Mouse (Mus musculus): Measurements from ENCODE around the gene Tpmt. TPM values are rescaled to one million over a fixed set of nuclear protein-coding genes. Genes with fewer than 3 reads are reported as not detected.
A peak's percentile ranks its signal among the peaks of the same experiment; 100 is the strongest.

Tpmt gene
- total RNA-seq, 2 experiments from 2014 or later: 7.5 to 7.7 TPM

- no peak for TF ChIP-seq CTCF (IDR thresholded peaks at IDR 0.05)
- DNase-seq (ENCODE audit: extremely low spot score in 1 of 2, low spot score in 2 of 2): no peak
- H3K27ac ChIP-seq: no peak overlapping the region
- intact Hi-C loops (cut with DNase I): no loop called here
- no peak overlapping the region for H3K4me3 ChIP-seq
These were observed 47.2 kb downstream of the Tpmt start for GRCm38 (mm10) chr13:46997355-46997754.

GRCm38 (mm10) chr13:46993274-46993551 lies 51.3 kb downstream of the Tpmt start:
- no peak for TF ChIP-seq CTCF (IDR thresholded peaks at IDR 0.05)
- intact Hi-C loops (cut with DNase I): no loop called here
- Histone ChIP-seq H3K27ac (no peak overlapping the region), H3K4me3 (no peak overlapping the region)
- DNase-seq (ENCODE audit: extremely low spot score in 1 of 2, low spot score in 2 of 2): no peak

GRCm38 (mm10) chr13:46992516-46993273 lies 51.8 kb downstream of the Tpmt start:
- intact Hi-C loops (cut with DNase I): no loop called here
- no peak overlapping the region for H3K27ac ChIP-seq

GRCm38 (mm10) chr13:46990376-46991011 lies 54.0 kb downstream of the Tpmt start:
- no peak for TF ChIP-seq CTCF (IDR thresholded peaks at IDR 0.05)
- intact Hi-C loops (cut with DNase I): no loop called here
- H3K4me3 ChIP-seq: no peak overlapping the region
- no peak overlapping the region for H3K27ac ChIP-seq
- DNase-seq (ENCODE audit: extremely low spot score in 1 of 2, low spot score in 2 of 2): no peak

More at GRCm38 (mm10) chr13:46992516-46993273, 51.8 kb downstream of the Tpmt start:
- DNase-seq (ENCODE audit: extremely low spot score in 1 of 2, low spot score in 2 of 2): no peak
- no peak for TF ChIP-seq CTCF (IDR thresholded peaks at IDR 0.05)
- no peak overlapping the region for H3K4me3 ChIP-seq

GRCm38 (mm10) chr13:46987941-46988340 lies 56.6 kb downstream of the Tpmt start:
- no peak for DNase-seq (ENCODE audit: extremely low spot score in 1 of 2, low spot score in 2 of 2)
- Histone ChIP-seq H3K4me3 (no peak overlapping the region), H3K27ac (no peak overlapping the region)
- intact Hi-C loops (cut with DNase I): no loop called here
- TF ChIP-seq CTCF (IDR thresholded peaks at IDR 0.05): no peak

GRCm38 (mm10) chr13:46986208-46986607 lies 58.3 kb downstream of the Tpmt start:
- TF ChIP-seq CTCF (IDR thresholded peaks at IDR 0.05): no peak
- no peak for DNase-seq (ENCODE audit: extremely low spot score in 1 of 2, low spot score in 2 of 2)
- intact Hi-C loops (cut with DNase I): no loop called here
- no peak overlapping the region for H3K27ac ChIP-seq
- H3K4me3 ChIP-seq: no peak overlapping the region

GRCm38 (mm10) chr13:46983878-46984277 lies 60.7 kb downstream of the Tpmt start:
- no peak for DNase-seq (ENCODE audit: extremely low spot score in 1 of 2, low spot score in 2 of 2)
- Histone ChIP-seq H3K4me3 (no peak overlapping the region), H3K27ac (no peak overlapping the region)
- intact Hi-C loops (cut with DNase I): no loop called here
- TF ChIP-seq CTCF (IDR thresholded peaks at IDR 0.05): no peak

GRCm38 (mm10) chr13:46979836-46980490 lies 64.6 kb downstream of the Tpmt start:
- no peak for TF ChIP-seq CTCF (IDR thresholded peaks at IDR 0.05)
- H3K4me3 ChIP-seq: no peak overlapping the region
- peak in 1 of 2 experiments; percentile 8 for DNase-seq (ENCODE audit: extremely low spot score in 1 of 2, low spot score in 2 of 2)
- H3K27ac ChIP-seq: no peak overlapping the region
- intact Hi-C loops (cut with DNase I): loop anchor here (5.0 kb wide), 1 partner anchor 32 kb away; the partner anchor contains the start of gene Nhlrc1

- Histone ChIP-seq H3K27ac (no peak overlapping the region), H3K4me3 (no peak overlapping the region)
- intact Hi-C loops (cut with DNase I): loop anchor here (5.0 kb wide), 1 partner anchor 36 kb away; the partner anchor contains the start of gene Nhlrc1
- peak; percentile 13 for TF ChIP-seq CTCF (IDR thresholded peaks at IDR 0.05)
- DNase-seq (ENCODE audit: extremely low spot score in 1 of 2, low spot score in 2 of 2): no peak
These were observed 68.0 kb downstream of the Tpmt start for GRCm38 (mm10) chr13:46976532-46976931.

- no peak for DNase-seq (ENCODE audit: extremely low spot score in 1 of 2, low spot score in 2 of 2)
- TF ChIP-seq CTCF (IDR thresholded peaks at IDR 0.05): no peak
- Histone ChIP-seq H3K27ac (no peak overlapping the region), H3K4me3 (no peak overlapping the region)
- intact Hi-C loops (cut with DNase I): loop anchor here (5.0 kb wide), 1 partner anchor 36 kb away; the partner anchor contains the start of gene Nhlrc1
These were observed 68.6 kb downstream of the Tpmt start for GRCm38 (mm10) chr13:46975930-46976329.

GRCm38 (mm10) chr13:46975031-46975551 lies 69.4 kb downstream of the Tpmt start:
- intact Hi-C loops (cut with DNase I): loop anchor here (5.0 kb wide), 1 partner anchor 37 kb away; the partner anchor contains the start of gene Nhlrc1
- H3K4me3 ChIP-seq: peak overlapping the region; percentile 5; the same call in 1 of the 2 replicates
- no peak for TF ChIP-seq CTCF (IDR thresholded peaks at IDR 0.05)
- no peak overlapping the region for H3K27ac ChIP-seq
- no peak for DNase-seq (ENCODE audit: extremely low spot score in 1 of 2, low spot score in 2 of 2)

Other genes with a start within 250 kb of the Tpmt start
- gene Kif13a, start 114.9 kb downstream of the Tpmt start, total RNA-seq (2021): 10 to 100 TPM; 19.1 to 22.7 TPM
- gene Nhlrc1, start 29.9 kb downstream of the Tpmt start, total RNA-seq (2021): 10 to 100 TPM; 13.2 to 17.9 TPM
- 1 to 10 TPM; 8.8 to 9.1 TPM for gene Kdm1b, start 1.2 kb downstream of the Tpmt start, total RNA-seq (2021)
- gene Dek, start 61.5 kb upstream of the Tpmt start, total RNA-seq (2021): 10 to 100 TPM; 48.3 to 51.2 TPM
- gene Rnf144b, start 77.9 kb upstream of the Tpmt start, total RNA-seq (2021): 10 to 100 TPM; 20.7 to 25.9 TPM

Data from left cerebral cortex, adult 2 months (tissue).